Mouse (Mus musculus) forebrain, embryonic 16.5 days (tissue): ENCODE measurements at regions not wholly inside any gene's neighbourhood (a gene's known extent, or its start where the extent isn't known, plus 50 kb on each side); places are given as distances from the start of the nearest gene placed in this dataset.

Experiments used
- ATAC-seq: fragments of 200-750 bp; cut with Nextera tagmentation; 2 replicates; pipeline ENCODE4 v1.8.0; 2017; ENCODE audit warnings: mild to moderate bottlenecking, moderate library complexity
- H3K27ac ChIP-seq: fragments of 300-500 bp; sonication (generic); 2 replicates; pipeline ENCODE4 v1.5.1; 2014; ENCODE audit warnings: low read length, control low read depth
- H3K27me3 ChIP-seq: fragments of 300-500 bp; sonication (generic); replicated peaks from 2 replicates; pipeline ENCODE4 v1.6.1; 2014; ENCODE audit warnings: low read length; ENCODE audit not compliant: control insufficient read depth, insufficient read depth
- H3K36me3 ChIP-seq: fragments of 300-500 bp; sonication (generic); 2 replicates; pipeline ENCODE4 v1.6.1; 2014; ENCODE audit not compliant: control insufficient read depth, insufficient read depth
- H3K4me1 ChIP-seq: fragments of 300-500 bp; sonication (generic); replicated peaks from 2 replicates; pipeline ENCODE4 v1.6.1; 2014; ENCODE audit warnings: low read length; ENCODE audit not compliant: control insufficient read depth, insufficient read depth
- H3K4me2 ChIP-seq: fragments of 300-500 bp; sonication (generic); 2 replicates; pipeline ENCODE4 v1.6.1; 2014; ENCODE audit warnings: mild to moderate bottlenecking, low read length, control low read depth
- H3K4me3 ChIP-seq: fragments of 300-500 bp; sonication (generic); replicated peaks from 2 replicates; pipeline ENCODE4 v1.5.1; 2014; ENCODE audit warnings: mild to moderate bottlenecking, low read length, control low read depth
- H3K9ac ChIP-seq: fragments of 300-500 bp; sonication (generic); replicated peaks from 2 replicates; pipeline ENCODE4 v1.6.1; 2014; ENCODE audit warnings: low read depth, low read length, control low read depth
- H3K9me3 ChIP-seq: fragments of 300-500 bp; sonication (generic); 2 replicates; pipeline ENCODE4 v1.6.1; 2016; ENCODE audit warnings: low read length; ENCODE audit not compliant: control insufficient read depth
- WGBS: fragments of 180-500 bp; shearing (Covaris S2); extraction: QIAGEN DNeasy Blood & Tissue Kit; methylation state at CpG from one replicate; pipeline ENCODE4 v1.1.7; 2014; 5-methylcytosine and 5-hydroxymethylcytosine counted together

DNA sequence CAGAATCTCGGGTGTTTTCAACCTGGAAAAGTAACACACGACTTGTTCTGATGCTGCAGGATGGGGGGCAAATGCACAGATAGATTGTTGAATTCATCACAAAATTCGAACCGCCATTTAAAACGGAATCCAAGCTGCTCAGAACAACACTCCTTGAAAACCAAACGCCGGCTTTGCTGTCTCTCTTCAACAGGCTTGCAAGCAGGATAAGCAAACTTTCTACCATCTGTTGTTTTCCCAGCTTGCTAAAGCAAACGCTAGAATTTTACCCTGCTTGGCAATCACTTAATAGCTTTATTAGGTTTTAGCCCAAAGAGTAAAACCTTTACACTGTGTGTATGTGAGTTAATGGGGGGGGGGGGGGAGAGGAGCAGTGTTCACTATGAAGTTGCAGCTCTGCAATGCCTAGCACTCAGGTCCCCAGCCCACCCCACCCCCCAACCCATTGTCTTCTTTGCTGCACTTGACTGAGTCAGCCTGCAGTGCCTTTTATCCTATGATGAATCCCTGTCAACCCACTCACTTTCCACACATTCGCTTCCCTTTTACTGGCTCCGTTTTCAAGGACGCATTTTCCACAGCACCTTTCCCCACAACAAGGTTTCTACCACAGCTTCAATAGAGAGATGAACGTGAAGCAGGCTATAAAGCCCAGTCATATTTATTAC is 190.1 kb upstream of the Fat1 start:
- Histone ChIP-seq H3K27me3 (no peaks in the 10 kb centered on the region), H3K36me3 (no peaks in the 10 kb centered on the region), H3K27ac (no peak overlapping the region), H3K4me1 (peaks cover 6% of the 10 kb centered on the region), H3K9ac (no peak overlapping the region), H3K9me3 (no peaks in the 10 kb centered on the region), H3K4me3 (no peak overlapping the region), H3K4me2 (no peak overlapping the region)
- ATAC-seq = peak; percentile 67
- 50% methylated on average over 12 of the region's 12 CpGs for WGBS

- H3K27me3 ChIP-seq = no peaks in the 10 kb centered on the region
- peak; percentile 77 for ATAC-seq
- 26% methylated on average over 6 of the region's 6 CpGs for WGBS
- no peaks in the 10 kb centered on the region for H3K9me3 ChIP-seq
- H3K4me2 ChIP-seq = no peak overlapping the region
- no peak overlapping the region for H3K9ac ChIP-seq
- H3K4me3 ChIP-seq = no peak overlapping the region
- H3K36me3 ChIP-seq = no peaks in the 10 kb centered on the region
- H3K27ac ChIP-seq = no peak overlapping the region
- 0 out of 2 replicates have a peak, but pooled peaks cover 2% of the 10 kb centered on the region for H3K4me1 ChIP-seq
Observed at GRCm38 (mm10) chr8:44758727-44759126, 176.5 kb upstream of the Fat1 start.

DNA sequence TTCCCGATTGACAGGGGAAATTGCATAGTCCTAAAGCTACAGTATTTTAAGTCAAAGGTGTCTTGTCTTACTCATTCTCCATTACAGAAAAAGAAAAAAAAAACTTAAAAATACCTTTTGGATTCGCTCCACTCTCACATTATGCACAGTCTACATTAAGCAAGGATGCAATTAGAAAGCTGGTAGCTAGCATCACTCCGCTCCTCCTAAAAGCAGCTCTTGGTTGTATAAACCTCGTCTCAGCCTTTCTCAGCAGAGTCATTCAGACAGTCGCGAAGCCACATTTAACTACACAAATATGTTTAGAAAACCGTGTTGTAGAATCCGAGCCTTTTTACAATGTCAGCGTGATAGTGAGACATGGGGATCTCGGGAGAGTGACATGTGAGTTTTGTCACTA is 172.5 kb upstream of the Fat1 start:
- WGBS = 86% methylated on average over 10 of the region's 10 CpGs
- Histone ChIP-seq H3K4me1 (peaks cover 5% of the 10 kb centered on the region; the same call in 1 of the 2 replicates), H3K36me3 (no peaks in the 10 kb centered on the region), H3K27me3 (no peaks in the 10 kb centered on the region), H3K27ac (no peak overlapping the region), H3K4me3 (no peak overlapping the region), H3K9ac (no peak overlapping the region), H3K9me3 (no peaks in the 10 kb centered on the region), H3K4me2 (no peak overlapping the region)
- ATAC-seq = no peak

GRCm38 (mm10) chr8:44765194-44765593 is 170.1 kb upstream of the Fat1 start:
- Histone ChIP-seq H3K9me3 (no peaks in the 10 kb centered on the region), H3K4me2 (no peak overlapping the region), H3K4me1 (peaks cover 2% of the 10 kb centered on the region; the same call in 1 of the 2 replicates), H3K9ac (no peak overlapping the region), H3K4me3 (no peak overlapping the region), H3K36me3 (no peaks in the 10 kb centered on the region), H3K27ac (no peak overlapping the region), H3K27me3 (no peaks in the 10 kb centered on the region)
- WGBS = 90% methylated on average over 4 of the region's 4 CpGs
- no peak for ATAC-seq

- H3K9me3 ChIP-seq = no peaks in the 10 kb centered on the region
- no peak overlapping the region for H3K9ac ChIP-seq
- H3K27ac ChIP-seq = no peak overlapping the region
- H3K4me2 ChIP-seq = no peak overlapping the region
- no peaks in the 10 kb centered on the region for H3K27me3 ChIP-seq
- peaks cover 2% of the 10 kb centered on the region; the same call in 1 of the 2 replicates for H3K4me1 ChIP-seq
- H3K36me3 ChIP-seq = no peaks in the 10 kb centered on the region
- no peak for ATAC-seq
- WGBS = 81% methylated on average over 5 of the region's 5 CpGs
- no peak overlapping the region for H3K4me3 ChIP-seq
Observed at GRCm38 (mm10) chr8:44765677-44766076, 169.6 kb upstream of the Fat1 start.

DNA sequence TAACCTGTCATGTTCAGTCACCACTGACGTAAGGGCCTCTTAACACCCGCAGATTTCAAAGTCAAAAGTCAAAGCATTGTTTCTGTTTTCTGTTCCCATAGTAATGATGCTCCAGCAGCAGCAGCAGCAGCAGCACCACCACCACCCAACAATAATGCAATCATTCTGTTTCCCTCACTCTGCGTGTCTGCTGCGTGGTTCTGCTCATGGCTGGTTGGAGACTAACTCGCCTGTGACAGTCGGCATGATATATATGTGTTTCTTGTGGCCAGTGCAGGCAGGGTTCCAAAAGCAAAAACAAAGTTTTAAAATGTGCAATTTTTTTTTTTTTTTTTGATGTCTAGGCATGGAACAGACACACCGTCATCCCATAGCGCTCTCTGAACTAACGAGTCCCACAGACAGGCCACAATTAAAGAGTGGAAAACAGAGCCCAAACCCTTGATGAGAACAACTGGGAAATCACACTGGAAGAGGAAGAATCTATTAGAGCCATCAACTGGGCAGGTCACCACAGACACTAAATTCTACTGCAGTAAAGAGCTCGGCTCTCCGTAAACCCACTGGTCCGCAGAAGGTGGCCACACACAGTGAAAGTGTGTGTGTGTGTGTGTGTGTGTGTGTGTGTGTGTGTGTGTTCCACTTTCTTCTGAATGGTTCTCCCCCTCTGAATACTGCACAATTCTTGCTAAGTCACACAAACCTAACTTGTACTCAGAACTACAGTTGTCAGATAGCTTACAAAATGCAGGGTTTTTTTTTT is 169.0 kb upstream of the Fat1 start:
- Histone ChIP-seq H3K9me3 (no peaks in the 10 kb centered on the region), H3K4me2 (no peak overlapping the region), H3K36me3 (no peaks in the 10 kb centered on the region), H3K27ac (no peak overlapping the region), H3K4me3 (no peak overlapping the region), H3K9ac (no peak overlapping the region), H3K4me1 (peaks cover 2% of the 10 kb centered on the region; the same call in 1 of the 2 replicates), H3K27me3 (no peaks in the 10 kb centered on the region)
- 64% methylated on average over 12 of the region's 12 CpGs for WGBS
- ATAC-seq = no peak

GRCm38 (mm10) chr8:44767271-44767670 is 168.0 kb upstream of the Fat1 start:
- no peaks in the 10 kb centered on the region for H3K27me3 ChIP-seq
- no peaks in the 10 kb centered on the region for H3K9me3 ChIP-seq
- H3K4me2 ChIP-seq = no peak overlapping the region
- no peak overlapping the region for H3K4me3 ChIP-seq
- H3K36me3 ChIP-seq = no peaks in the 10 kb centered on the region
- H3K9ac ChIP-seq = no peak overlapping the region
- WGBS = 75% methylated on average over 4 of the region's 4 CpGs
- no peak for ATAC-seq
- peaks cover 2% of the 10 kb centered on the region; the same call in 1 of the 2 replicates for H3K4me1 ChIP-seq
- H3K27ac ChIP-seq = no peak overlapping the region

DNA sequence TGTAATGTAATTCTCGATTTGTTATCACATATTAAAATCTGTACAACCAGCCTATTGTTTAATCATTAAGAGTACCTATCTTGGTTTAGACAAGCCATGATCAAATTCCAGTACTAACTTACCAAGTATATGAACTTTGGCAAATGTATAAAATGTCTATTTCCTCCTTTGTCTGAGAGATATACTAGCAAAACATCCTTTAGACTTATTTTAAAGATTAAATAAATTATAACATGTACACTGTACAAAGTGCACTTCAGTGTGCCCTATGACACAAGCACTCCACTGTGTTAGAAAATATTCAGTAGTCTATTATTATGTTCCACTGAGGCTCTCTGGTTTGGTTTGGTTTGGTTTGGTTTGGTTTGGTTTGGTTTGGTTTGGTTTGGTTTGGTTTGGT is 156.0 kb upstream of the Fat1 start:
- Histone ChIP-seq H3K27ac (no peak overlapping the region), H3K4me1 (no peaks in the 10 kb centered on the region), H3K4me2 (no peak overlapping the region), H3K27me3 (no peaks in the 10 kb centered on the region), H3K4me3 (no peak overlapping the region), H3K9ac (no peak overlapping the region), H3K36me3 (no peaks in the 10 kb centered on the region), H3K9me3 (no peaks in the 10 kb centered on the region)
- 91% methylated on average over 1 of the region's 1 CpGs for WGBS
- no peak for ATAC-seq

DNA sequence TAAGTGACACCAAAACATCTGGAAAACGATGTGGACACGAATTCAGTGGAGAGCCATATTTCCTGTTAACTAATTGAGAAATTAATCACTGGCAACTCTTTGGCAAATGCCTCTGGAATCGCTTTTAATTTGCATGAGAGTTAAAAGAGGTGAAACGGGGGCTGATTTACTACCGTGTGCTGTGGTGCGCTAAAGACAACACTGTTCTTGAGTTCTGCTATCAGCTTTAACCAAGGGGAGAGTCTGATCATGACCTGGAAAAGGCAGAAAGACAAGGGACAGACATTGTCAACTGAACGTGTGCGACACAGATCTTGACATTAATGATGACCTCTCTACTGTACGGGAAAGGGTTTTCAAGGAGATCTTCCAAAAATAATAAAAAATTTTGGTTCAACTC is 152.8 kb upstream of the Fat1 start:
- Histone ChIP-seq H3K4me3 (no peak overlapping the region), H3K27ac (no peak overlapping the region)
- 88% methylated on average over 9 of the region's 9 CpGs for WGBS

More for the DNA sequence above, 152.8 kb upstream of the Fat1 start:
- no peaks in the 10 kb centered on the region for H3K9me3 ChIP-seq
- H3K9ac ChIP-seq = no peak overlapping the region
- no peak overlapping the region for H3K4me2 ChIP-seq
- H3K36me3 ChIP-seq = no peaks in the 10 kb centered on the region
- no peaks in the 10 kb centered on the region for H3K4me1 ChIP-seq
- H3K27me3 ChIP-seq = no peaks in the 10 kb centered on the region
- ATAC-seq = no peak
